Mouse (Mus musculus) cerebellum, adult 9-11 months (tissue): ENCODE data around the gene Sema5b.
"Not testable (repeated sequence)": the region's sequence is repeated elsewhere in the genome, so short reads cannot be mapped to it uniquely, and the experiment has no call there.

ENCODE experiments used
- DNase-seq: peaks from one replicate; pipeline ENCODE4 v3.0.0; 2022

The Sema5b gene

DNA sequence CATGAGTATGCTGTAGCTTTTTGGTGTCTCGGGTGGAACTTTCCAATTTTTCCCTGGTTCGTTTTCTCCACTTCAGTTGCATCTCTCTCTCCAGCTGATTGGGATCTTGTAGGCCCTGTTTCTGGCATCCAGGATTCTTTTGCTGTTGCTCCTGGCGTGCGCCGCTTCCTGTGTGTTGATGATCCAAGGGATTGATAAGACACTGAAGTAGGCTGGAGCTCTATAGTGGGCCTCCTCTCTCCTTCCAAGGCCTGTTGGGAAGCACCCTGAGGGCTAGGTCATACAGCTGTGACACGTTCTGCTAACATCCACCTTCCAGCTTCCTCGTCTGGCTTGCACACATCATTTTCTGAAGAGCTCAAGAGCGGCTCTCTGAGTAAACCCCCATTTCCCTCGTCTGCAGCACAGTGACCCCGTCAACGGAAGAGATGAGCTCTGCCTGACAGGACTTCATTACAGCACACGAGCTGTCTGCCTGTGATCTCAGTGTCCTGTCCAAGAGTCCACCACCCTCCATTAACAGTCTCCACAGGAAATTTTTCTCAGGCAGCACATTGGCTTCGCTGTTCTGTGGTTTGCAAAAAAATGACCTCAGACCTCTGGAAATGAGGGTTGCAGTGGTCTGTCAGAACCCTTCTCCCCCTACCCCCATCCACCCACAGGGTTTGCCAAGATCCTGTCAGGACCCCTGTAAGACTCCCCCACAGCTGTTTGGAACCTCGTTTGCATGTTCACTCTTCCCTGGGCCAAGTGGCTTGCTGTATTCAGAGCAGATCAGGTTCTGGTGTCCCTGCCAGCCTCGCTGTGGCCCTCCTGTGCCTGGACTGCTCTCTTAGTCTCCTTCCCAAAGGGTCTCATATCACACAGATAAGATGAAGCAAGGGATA is 14.9 kb downstream of the Sema5b start:
- DNase-seq: no peak

DNA sequence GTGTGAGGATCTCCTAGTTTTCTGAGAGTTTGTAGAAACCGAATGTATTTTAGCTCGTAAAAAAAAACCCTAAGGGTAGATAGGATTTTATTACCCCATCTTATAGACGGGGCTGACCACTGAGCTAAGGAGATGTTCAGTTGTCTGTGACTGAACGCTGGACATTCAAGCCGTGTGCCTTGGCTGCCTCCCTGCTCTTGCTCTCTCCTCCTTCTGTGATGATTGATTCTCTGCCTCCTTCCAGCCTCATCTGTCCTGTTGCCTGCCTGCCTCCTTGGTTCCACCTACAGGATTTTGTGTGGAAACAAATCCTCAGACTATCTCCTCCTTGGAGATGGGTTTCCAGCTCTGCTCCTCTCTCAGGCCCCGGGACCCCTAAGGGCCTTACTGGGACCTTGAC is 16.1 kb downstream of the Sema5b start:
- no peak for DNase-seq

DNA sequence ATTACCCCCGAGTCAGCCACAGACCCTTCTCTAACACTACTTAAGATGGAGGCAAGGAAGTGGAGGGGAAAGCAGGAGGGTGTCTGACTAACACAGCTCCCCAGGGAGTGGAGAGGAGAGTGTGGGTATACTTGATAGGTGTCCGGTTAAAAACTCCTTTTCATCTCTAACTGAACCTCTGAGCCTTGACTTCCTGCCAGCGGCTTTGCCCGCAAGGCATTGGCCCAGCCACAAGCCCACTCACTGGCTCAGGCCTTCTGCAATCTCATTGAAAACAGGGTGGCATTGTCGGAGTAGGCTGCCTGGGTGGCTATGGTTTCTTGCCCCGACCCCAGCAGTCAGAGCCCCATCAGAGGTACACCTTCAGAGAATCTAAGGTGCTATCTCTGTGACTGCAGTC is 20.6 kb downstream of the Sema5b start:
- no peak for DNase-seq

DNA sequence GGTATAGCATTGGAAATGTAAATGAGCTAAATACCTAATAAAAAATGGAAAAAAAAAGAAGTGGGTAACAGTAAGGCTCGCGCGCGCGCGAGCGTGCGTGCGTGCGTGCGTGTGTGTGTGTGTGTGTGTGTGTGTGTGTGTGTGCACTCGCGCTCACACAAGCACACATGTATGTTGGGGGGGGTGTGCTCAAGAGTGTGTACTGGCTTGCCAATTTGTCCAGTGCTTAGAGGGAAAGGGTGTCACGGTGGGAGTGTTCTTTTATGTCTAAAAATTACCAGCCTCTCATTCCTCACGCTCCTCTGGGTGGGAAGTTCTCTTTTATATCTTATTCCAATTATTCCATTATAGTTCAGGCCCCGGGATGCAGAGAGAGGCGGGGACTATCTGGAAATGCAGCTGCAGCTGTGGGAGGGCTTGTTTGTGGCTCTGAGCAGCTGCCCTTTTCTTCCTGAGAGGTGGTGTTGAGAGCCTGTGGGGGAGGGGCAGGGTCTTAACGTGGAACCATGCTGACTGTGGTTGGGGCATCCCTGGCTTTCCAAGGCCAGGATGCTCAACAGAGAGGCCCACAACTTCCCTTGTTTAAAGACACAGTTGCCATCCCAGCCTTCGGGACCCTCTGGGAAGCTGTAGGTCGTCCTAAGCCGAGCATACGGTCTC is 23.4 kb downstream of the Sema5b start:
- DNase-seq: no peak

DNA sequence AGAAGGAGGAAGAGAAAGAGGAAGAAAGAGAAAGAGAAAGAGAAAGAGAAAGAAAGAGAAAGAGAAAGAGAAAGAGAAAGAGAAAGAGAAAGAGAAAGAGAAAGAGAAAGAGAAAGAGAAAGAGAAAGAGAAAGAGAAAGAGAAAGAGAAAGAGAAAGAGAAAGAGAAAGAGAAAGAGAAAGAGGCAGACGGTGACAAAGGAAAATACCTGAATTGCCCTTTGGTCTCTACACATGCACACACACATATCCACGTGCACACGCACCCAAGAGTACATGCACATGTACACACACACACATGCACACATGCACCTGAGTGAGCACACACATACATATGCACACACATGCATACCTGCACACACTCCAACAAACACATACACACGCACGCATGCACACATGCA is 24.7 kb downstream of the Sema5b start:
- not testable (repeated sequence) for DNase-seq

DNA sequence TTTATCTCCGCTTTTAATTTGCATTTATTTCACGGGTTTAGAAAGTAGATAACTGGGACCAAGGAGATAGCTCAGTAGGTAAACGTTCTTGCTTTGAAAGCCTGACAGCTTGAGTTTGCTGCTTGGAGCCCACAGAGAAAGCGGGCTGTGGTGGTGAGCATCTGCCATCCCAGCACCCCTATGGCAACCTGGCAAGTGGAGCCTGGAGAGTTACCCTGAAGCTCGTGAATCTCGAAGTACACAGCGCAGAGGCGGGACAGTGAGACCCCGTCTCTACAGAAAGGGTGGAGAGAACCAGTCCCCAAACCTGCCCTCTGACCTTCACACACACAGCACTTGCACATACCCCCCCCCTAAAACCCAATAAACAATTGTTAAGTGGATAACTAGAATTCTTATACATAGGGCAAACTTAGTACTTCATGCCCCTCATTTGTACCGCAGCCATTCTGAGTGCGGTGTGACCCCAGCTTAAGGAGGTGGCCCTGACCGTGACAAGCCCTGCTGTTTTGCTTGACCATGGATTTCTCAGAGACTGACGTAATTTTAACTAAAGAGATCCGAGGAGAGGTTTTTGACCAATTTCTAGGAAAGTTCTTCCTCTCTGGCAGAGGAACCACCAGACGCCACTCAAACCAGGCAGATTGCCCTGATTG is 27.4 kb downstream of the Sema5b start:
- no peak for DNase-seq

- DNase-seq: no peak
Measured at GRCm38 (mm10) chr16:35569347-35569746, 28.4 kb downstream of the Sema5b start.

DNA sequence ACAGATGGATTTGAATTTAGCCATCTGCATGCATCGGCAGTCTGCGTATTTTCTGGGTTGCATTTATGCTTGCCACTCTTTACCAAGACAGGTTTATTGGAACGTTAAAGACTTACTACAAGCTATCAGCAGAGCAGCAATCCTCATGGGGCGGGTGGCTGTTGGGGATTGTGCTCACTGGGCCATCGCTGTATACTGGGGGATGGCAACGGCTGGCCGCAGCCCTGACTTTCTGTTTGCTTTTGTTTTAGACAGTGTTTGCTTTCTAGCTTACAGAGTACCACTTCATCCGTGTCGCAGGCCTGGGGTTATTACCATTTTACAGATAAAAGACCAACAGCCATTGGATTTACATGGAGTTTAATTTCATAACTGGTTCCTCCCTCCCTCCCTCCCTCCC is 28.8 kb downstream of the Sema5b start:
- no peak for DNase-seq

DNA sequence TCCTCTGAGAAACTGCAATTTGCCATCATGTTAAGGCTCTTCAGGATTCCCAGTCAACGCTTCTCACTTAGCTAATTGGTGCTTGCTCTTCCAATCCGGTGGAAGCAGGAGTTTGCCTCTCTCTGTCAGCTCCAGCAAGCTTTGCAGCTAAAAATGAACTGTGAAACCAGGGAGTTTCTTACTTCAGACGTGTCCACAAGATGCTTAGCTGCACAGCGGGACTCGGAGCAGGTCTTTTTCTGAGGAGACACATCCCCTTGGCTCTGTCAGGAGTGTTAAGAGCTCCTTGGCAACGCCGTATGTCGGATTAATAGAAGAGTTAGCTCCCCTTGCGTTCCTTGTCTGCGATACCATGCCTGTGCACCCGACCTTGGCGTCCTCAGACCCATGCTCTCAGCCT is 29.7 kb downstream of the Sema5b start:
- no peak for DNase-seq

DNA sequence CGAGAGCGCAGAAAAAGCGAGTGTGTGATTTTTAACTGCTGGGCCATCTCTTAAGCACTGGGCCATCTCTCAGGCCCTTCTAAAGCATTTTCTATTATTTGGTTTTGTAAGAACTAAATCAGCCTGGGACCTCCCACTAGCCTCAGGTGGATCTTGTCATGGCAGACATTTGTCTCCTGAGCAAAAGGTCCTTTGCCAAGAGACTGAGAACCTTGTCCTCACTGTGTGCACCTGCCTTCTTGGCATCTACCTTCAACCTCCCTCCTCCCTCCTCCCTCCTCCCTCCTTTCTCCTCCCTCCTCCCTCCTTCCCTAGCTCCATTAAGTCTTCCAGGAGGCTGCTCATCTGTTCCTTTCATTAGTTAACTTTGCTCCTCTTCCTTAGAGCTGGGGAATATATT is 32.6 kb downstream of the Sema5b start:
- DNase-seq: peak; percentile 46

DNA sequence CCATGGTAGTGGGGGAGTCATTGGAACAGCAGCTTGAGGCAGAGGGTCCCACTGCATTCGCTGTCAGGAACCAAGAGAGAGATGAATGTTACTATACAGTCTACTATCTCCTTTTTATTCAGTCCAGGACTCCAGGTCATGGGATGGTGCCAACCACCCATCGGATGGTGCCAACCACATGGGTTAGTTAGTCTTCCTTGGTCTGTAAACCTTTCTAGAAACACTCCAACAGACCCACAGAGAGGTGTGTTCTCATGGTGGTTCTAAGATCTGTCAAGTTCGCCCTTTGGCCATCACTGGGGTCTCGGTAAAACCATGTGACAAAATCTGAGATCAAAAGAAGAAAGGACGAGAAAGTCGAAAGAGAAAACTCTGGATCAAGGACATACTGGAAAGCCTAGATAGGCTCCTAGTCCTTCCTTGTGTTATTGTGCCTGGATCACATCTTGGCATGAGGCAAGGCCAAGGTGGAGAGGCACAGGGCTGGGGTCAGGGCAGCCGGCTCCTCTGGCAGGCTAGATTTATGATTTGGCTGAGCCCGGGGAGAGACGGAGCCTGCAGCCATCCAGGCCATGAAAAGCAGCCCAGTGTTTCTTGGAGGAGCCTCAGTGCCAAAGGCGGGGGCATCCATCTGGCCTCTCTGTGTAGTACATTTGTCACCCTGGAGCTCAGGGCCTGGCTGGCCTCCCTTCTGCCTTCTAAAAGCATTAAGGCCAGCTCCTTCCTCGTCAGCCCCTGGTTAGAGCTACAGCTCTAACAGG is 36.4 kb downstream of the Sema5b start:
- peak; percentile 96 for DNase-seq

DNA sequence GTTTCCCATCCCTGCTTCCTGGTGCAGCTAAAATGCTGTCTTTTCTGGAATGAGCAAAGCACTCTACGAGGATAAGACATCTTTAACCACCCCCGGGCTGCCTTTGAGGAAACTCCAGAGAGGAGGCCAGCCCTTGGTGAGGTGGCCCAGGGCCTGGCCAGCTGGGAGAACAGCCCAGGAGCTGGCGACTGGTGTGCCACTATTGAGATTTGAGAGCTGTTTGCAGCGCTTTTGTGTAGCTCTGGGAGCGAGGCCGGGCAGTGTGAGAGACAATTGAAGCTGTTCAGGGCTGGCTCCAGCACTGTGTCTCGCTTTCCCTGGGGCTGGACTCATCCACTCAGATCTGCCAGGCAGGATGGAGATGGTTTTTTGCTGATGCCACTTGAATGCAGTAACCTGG is 40.4 kb downstream of the Sema5b start:
- no peak for DNase-seq

GRCm38 (mm10) chr16:35583551-35584080 is 42.7 kb downstream of the Sema5b start:
- DNase-seq: no peak

DNA sequence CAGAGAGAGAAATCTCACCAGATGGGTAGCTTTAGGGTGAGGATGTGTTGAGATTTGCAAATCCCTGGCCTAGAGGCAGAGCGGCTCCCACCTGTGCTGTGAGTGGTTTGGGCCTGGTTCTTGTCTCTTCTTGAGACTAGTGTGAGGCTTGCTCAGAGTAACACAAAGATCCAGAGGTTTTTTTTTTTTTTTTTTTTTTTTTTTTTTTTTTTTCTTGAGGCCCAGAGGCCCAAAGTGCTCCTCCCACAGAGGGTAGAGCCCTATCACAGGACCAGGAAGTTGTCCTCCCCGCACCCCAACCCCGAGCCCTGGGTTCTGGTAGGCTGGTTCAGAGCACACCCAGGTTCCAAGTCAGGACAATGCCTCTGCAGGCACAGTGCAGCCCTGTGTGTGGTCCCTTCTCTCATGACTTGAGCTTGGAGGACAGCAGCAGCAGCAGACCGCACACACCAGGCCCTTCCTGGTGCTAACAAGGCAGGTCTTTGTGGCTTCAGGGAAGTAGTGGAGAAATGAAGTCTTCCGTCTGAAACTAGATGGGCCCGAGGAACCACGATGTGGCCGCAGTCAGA is 44.3 kb downstream of the Sema5b start:
- DNase-seq: no peak

GRCm38 (mm10) chr16:35587046-35587779 is 46.3 kb downstream of the Sema5b start:
- no peak for DNase-seq

DNA sequence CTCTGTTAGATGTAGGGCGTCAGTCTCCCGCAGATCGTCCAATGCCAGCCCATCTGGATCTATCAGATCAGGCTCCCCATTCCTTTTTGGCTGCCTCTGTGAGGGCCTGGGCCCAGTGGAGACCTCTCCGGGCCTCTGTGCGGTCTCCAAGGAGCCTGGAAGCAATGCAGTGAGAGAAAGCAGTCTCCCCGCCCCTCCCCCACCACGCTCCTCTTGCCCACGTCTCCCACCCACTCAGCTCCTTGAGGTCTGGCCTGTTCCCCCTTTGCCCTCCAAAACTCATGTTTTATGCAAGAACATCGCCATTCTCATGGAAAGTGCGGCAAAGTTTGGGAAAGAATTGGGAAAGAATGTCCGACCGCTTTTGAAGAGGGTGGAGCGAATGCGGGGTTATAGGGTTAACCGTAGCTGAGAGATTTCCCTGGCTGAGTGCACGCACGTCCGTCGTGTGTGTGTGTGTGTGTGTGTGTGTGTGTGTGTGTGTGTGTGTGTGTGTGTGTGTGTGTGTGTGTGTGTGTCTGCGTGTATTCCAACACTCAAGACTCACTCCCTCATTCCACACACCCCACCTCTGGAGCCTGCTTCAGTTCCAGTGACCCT is 47.0 kb downstream of the Sema5b start:
- DNase-seq: no peak

DNA sequence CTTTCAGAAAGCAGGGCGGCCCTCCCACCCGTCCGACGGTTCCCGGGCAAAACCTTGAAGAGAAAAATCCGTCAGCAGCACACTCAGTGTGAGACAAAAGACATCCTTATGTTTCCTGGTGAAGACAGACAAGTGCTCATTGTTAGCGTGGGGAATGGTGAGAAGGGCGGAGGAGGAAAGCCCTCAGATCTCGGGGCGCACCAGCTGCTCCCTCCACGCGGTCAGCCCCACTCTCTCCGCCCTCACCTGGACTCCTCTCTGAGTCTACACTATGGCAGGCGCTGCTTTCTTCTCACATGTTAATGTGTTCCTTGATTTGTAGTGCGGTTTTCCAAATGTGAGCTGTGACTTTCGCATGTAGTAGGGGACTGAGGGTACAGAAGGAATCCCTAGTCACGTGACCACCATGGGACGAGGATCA is 47.8 kb downstream of the Sema5b start:
- no peak for DNase-seq

DNA sequence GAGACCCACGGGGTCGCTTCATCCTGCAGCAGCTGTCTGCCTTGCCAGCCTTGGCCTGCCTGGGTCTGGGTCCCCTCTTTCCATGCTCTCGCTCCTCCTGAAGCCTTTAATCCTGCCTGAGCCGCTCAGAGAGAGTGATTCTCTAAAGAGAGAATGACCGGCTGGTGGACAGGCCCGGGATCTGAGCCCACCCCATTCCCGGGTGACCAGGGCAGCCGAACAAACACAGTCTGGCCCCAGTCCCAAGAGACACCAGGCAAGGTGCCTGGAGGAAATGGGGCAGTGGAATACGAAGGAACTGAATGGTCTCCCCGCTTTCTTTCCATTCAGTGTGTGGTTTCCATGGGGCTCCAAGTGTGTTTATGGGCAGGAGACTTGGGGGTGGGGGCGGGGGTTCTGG is 50.8 kb downstream of the Sema5b start:
- DNase-seq: no peak

DNA sequence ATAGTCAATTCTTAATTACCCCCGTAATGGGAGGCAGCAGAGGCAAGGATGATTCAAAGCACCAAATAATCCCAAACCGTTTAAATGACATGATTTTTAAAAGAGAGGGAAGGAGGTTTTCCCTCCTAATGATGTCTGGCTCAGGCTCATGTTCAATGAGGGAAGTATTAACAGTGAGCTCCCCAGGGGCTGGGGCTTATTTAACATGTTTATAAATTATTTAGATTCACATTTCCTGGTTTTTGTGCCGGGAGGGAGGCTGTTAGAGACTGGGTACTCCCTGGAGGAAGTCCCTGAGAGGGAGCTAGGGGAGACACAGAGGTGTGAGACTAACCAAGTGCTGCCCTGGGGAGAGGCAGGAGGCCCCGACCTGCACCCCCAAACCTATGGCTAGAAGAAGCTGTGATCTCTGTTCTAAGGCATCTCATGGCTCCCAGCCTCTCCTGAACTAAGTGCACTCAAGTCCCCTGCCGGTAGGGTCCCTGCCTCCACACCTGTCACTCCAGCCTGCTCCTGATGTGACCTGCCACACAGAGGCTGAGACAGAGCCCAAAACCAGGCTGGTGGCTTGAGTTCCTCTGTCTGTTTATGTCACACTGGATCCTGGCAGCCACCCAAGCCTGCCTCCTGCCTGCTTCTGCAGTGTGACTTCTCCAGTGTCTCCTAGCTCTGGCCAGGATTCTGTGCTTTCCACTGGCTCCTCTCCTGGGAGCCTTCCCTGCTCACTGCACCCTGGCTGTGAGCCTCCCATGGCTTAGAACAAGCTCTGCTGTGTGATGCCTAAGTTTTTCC is 51.5 kb downstream of the Sema5b start:
- DNase-seq: no peak

- no peak for DNase-seq
Measured at GRCm38 (mm10) chr16:35593474-35593873, 52.5 kb downstream of the Sema5b start.

GRCm38 (mm10) chr16:35596241-35596640 is 55.3 kb downstream of the Sema5b start:
- DNase-seq: no peak
